Mouse (Mus musculus): ENCODE results near the gene Inpp5d. TPM values are rescaled to one million over a fixed set of nuclear protein-coding genes. Genes with fewer than 3 reads are reported as not detected.
A peak's percentile ranks its signal among the peaks of the same experiment; 100 is the strongest.

Gene Inpp5d
- 4.1 and 4.7 TPM in 2 replicates for polyA plus RNA-seq (2015; fragmentation: Nextera tagmentation; extraction: Ambion mirVana)

- H3K4me3 ChIP-seq = 0 out of 2 replicates have a peak within 1 kb of the TSS, but pooled peaks have one; percentile 3
- H3K4me1 ChIP-seq (replicated peaks) = no peaks in the 10 kb centered on the region
- H3K36me3 ChIP-seq = no peaks in the 10 kb centered on the region
- H3K4me2 ChIP-seq = peak within 1 kb of the TSS; percentile 19; the same call in 1 of the 2 replicates
- no peaks in the 10 kb centered on the region for H3K9me3 ChIP-seq
- no peak within 1 kb of the TSS for H3K27ac ChIP-seq (replicated peaks)
- ATAC-seq (ENCODE audit: low FRiP score, low read depth) = no peak
- WGBS = 81% methylated on average over 12 of the region's 12 CpGs
- no peak within 1 kb of the TSS for H3K9ac ChIP-seq
- H3K27me3 ChIP-seq = no peaks in the 10 kb centered on the region
Measured at GRCm38 (mm10) chr1:87620211-87620668, at the start of gene Inpp5d. Gene Inpp5d, plus strand, starts transcription at chr1:87620312.

GRCm38 (mm10) chr1:87573261-87573660, 46.9 kb upstream of the Inpp5d start:
- Histone ChIP-seq H3K4me2 (no peak overlapping the region), H3K9me3 (no peaks in the 10 kb centered on the region), H3K4me3 (no peak overlapping the region), H3K36me3 (no peaks in the 10 kb centered on the region), H3K27ac (replicated peaks) (no peak overlapping the region), H3K4me1 (replicated peaks) (peaks cover 18% of the 10 kb centered on the region), H3K9ac (no peak overlapping the region), H3K27me3 (no peaks in the 10 kb centered on the region)
- ATAC-seq (ENCODE audit: low FRiP score, low read depth) = no peak
- WGBS = 78% methylated on average over 5 of the region's 5 CpGs

GRCm38 (mm10) chr1:87573800-87574215, 46.3 kb upstream of the Inpp5d start, which contains the start of gene Ngef:
Gene Ngef, minus strand, starts transcription at chr1:87573870.
- Histone ChIP-seq H3K4me1 (replicated peaks) (peaks cover 18% of the 10 kb centered on the region), H3K27me3 (no peaks in the 10 kb centered on the region), H3K4me2 (no peak within 1 kb of the TSS), H3K36me3 (no peaks in the 10 kb centered on the region), H3K9me3 (no peaks in the 10 kb centered on the region), H3K27ac (replicated peaks) (peak within 1 kb of the TSS; percentile 56; the same call in 1 of the 2 replicates), H3K9ac (no peak within 1 kb of the TSS), H3K4me3 (no peak within 1 kb of the TSS)
- WGBS = 75% methylated on average over 6 of the region's 6 CpGs
- peak; percentile 39; the same call in 1 of the 2 replicates for ATAC-seq (ENCODE audit: low FRiP score, low read depth)

GRCm38 (mm10) chr1:87574353-87574752, 45.8 kb upstream of the Inpp5d start:
- Histone ChIP-seq H3K4me1 (replicated peaks) (peaks cover 18% of the 10 kb centered on the region), H3K9me3 (no peaks in the 10 kb centered on the region), H3K4me3 (no peak overlapping the region), H3K36me3 (no peaks in the 10 kb centered on the region), H3K27ac (replicated peaks) (0 out of 2 replicates have a peak overlapping the region, but pooled peaks have one; percentile 56), H3K4me2 (no peak overlapping the region), H3K9ac (no peak overlapping the region), H3K27me3 (no peaks in the 10 kb centered on the region)
- ATAC-seq (ENCODE audit: low FRiP score, low read depth) = peak; percentile 77
- 19% methylated on average over 6 of the region's 6 CpGs for WGBS

- no peak overlapping the region for H3K9ac ChIP-seq
- no peaks in the 10 kb centered on the region for H3K27me3 ChIP-seq
- H3K27ac ChIP-seq (replicated peaks) = peak overlapping the region; percentile 56
- no peak overlapping the region for H3K4me3 ChIP-seq
- H3K36me3 ChIP-seq = no peaks in the 10 kb centered on the region
- H3K4me2 ChIP-seq = no peak overlapping the region
- WGBS = 34% methylated on average over 7 of the region's 7 CpGs
- peaks cover 18% of the 10 kb centered on the region for H3K4me1 ChIP-seq (replicated peaks)
- ATAC-seq (ENCODE audit: low FRiP score, low read depth) = peak; percentile 88
- no peaks in the 10 kb centered on the region for H3K9me3 ChIP-seq
Measured at GRCm38 (mm10) chr1:87574785-87575184, 45.3 kb upstream of the Inpp5d start.

GRCm38 (mm10) chr1:87578965-87579364, 41.1 kb upstream of the Inpp5d start:
- Histone ChIP-seq H3K27ac (replicated peaks) (no peak overlapping the region), H3K9me3 (no peaks in the 10 kb centered on the region), H3K27me3 (no peaks in the 10 kb centered on the region), H3K4me2 (no peak overlapping the region), H3K9ac (no peak overlapping the region), H3K4me1 (replicated peaks) (peaks cover 15% of the 10 kb centered on the region), H3K36me3 (no peaks in the 10 kb centered on the region), H3K4me3 (no peak overlapping the region)
- WGBS = 82% methylated on average over 6 of the region's 6 CpGs
- no peak for ATAC-seq (ENCODE audit: low FRiP score, low read depth)

- ATAC-seq (ENCODE audit: low FRiP score, low read depth) = no peak
- no peaks in the 10 kb centered on the region for H3K4me1 ChIP-seq (replicated peaks)
- H3K4me3 ChIP-seq = no peak overlapping the region
- H3K9ac ChIP-seq = no peak overlapping the region
- 4% methylated on average over 3 of the region's 3 CpGs for WGBS
- H3K27me3 ChIP-seq = no peaks in the 10 kb centered on the region
- H3K4me2 ChIP-seq = no peak overlapping the region
- H3K9me3 ChIP-seq = no peaks in the 10 kb centered on the region
- H3K27ac ChIP-seq (replicated peaks) = no peak overlapping the region
- H3K36me3 ChIP-seq = no peaks in the 10 kb centered on the region
Measured at GRCm38 (mm10) chr1:87580824-87581223, 39.3 kb upstream of the Inpp5d start.

GRCm38 (mm10) chr1:87589162-87589561, 30.9 kb upstream of the Inpp5d start:
- no peak for ATAC-seq (ENCODE audit: low FRiP score, low read depth)
- H3K4me3 ChIP-seq = no peak overlapping the region
- no peak overlapping the region for H3K9ac ChIP-seq
- H3K27me3 ChIP-seq = no peaks in the 10 kb centered on the region
- no peak overlapping the region for H3K4me2 ChIP-seq
- 0 out of 2 replicates have a peak, but pooled peaks cover 3% of the 10 kb centered on the region for H3K9me3 ChIP-seq
- H3K27ac ChIP-seq (replicated peaks) = no peak overlapping the region
- no peaks in the 10 kb centered on the region for H3K4me1 ChIP-seq (replicated peaks)
- 92% methylated on average over 7 of the region's 7 CpGs for WGBS
- no peaks in the 10 kb centered on the region for H3K36me3 ChIP-seq

GRCm38 (mm10) chr1:87589980-87590379, 30.1 kb upstream of the Inpp5d start:
- H3K4me2 ChIP-seq = no peak overlapping the region
- WGBS = 94% methylated on average over 8 of the region's 8 CpGs
- ATAC-seq (ENCODE audit: low FRiP score, low read depth) = no peak
- 0 out of 2 replicates have a peak, but pooled peaks cover 3% of the 10 kb centered on the region for H3K9me3 ChIP-seq
- H3K9ac ChIP-seq = no peak overlapping the region
- no peaks in the 10 kb centered on the region for H3K4me1 ChIP-seq (replicated peaks)
- no peaks in the 10 kb centered on the region for H3K36me3 ChIP-seq
- no peaks in the 10 kb centered on the region for H3K27me3 ChIP-seq
- H3K4me3 ChIP-seq = no peak overlapping the region
- no peak overlapping the region for H3K27ac ChIP-seq (replicated peaks)

- Histone ChIP-seq H3K27ac (replicated peaks) (no peak overlapping the region), H3K27me3 (no peaks in the 10 kb centered on the region), H3K4me1 (replicated peaks) (no peaks in the 10 kb centered on the region), H3K9ac (no peak overlapping the region), H3K4me3 (no peak overlapping the region), H3K36me3 (no peaks in the 10 kb centered on the region), H3K4me2 (no peak overlapping the region), H3K9me3 (0 out of 2 replicates have a peak, but pooled peaks cover 3% of the 10 kb centered on the region)
- 77% methylated on average over 3 of the region's 3 CpGs for WGBS
- no peak for ATAC-seq (ENCODE audit: low FRiP score, low read depth)
Measured at GRCm38 (mm10) chr1:87594261-87594660, 25.9 kb upstream of the Inpp5d start.

GRCm38 (mm10) chr1:87594671-87595070, 25.4 kb upstream of the Inpp5d start:
- no peak overlapping the region for H3K4me3 ChIP-seq
- no peaks in the 10 kb centered on the region for H3K36me3 ChIP-seq
- no peak overlapping the region for H3K9ac ChIP-seq
- H3K4me2 ChIP-seq = no peak overlapping the region
- 94% methylated on average over 10 of the region's 10 CpGs for WGBS
- H3K27ac ChIP-seq (replicated peaks) = no peak overlapping the region
- H3K9me3 ChIP-seq = 0 out of 2 replicates have a peak, but pooled peaks cover 3% of the 10 kb centered on the region
- no peaks in the 10 kb centered on the region for H3K27me3 ChIP-seq
- no peaks in the 10 kb centered on the region for H3K4me1 ChIP-seq (replicated peaks)
- no peak for ATAC-seq (ENCODE audit: low FRiP score, low read depth)

GRCm38 (mm10) chr1:87600533-87600932, 19.6 kb upstream of the Inpp5d start:
- H3K27me3 ChIP-seq = no peaks in the 10 kb centered on the region
- H3K27ac ChIP-seq (replicated peaks) = no peak overlapping the region
- WGBS = 83% methylated on average over 7 of the region's 7 CpGs
- H3K4me3 ChIP-seq = no peak overlapping the region
- no peak for ATAC-seq (ENCODE audit: low FRiP score, low read depth)
- H3K4me2 ChIP-seq = no peak overlapping the region
- no peaks in the 10 kb centered on the region for H3K4me1 ChIP-seq (replicated peaks)
- H3K9ac ChIP-seq = no peak overlapping the region
- H3K36me3 ChIP-seq = no peaks in the 10 kb centered on the region
- H3K9me3 ChIP-seq = no peaks in the 10 kb centered on the region

- WGBS = 81% methylated on average over 2 of the region's 2 CpGs
- H3K4me1 ChIP-seq (replicated peaks) = no peaks in the 10 kb centered on the region
- no peak overlapping the region for H3K9ac ChIP-seq
- no peak overlapping the region for H3K27ac ChIP-seq (replicated peaks)
- no peaks in the 10 kb centered on the region for H3K36me3 ChIP-seq
- no peak overlapping the region for H3K4me2 ChIP-seq
- ATAC-seq (ENCODE audit: low FRiP score, low read depth) = no peak
- no peaks in the 10 kb centered on the region for H3K9me3 ChIP-seq
- no peak overlapping the region for H3K4me3 ChIP-seq
- H3K27me3 ChIP-seq = no peaks in the 10 kb centered on the region
Measured at GRCm38 (mm10) chr1:87601801-87602200, 18.3 kb upstream of the Inpp5d start.
